Mouse (Mus musculus) brain, embryonic 14.5 days (tissue): ENCODE results near the gene Gm7324.
"Not testable (repeated sequence)": the region's sequence is repeated elsewhere in the genome, so short reads cannot be mapped to it uniquely, and the experiment has no call there.

ENCODE experiments used
- CTCF ChIP-seq: fragments of 200-500 bp; IDR thresholded peaks from 2 replicates; pipeline ENCODE4 v1.5.1; 2012; ENCODE audit warnings: inconsistent platforms, mild to moderate bottlenecking, moderate library complexity, borderline replicate concordance; ENCODE audit not compliant: insufficient read depth, insufficient read length; ENCODE audit errors: extremely low read depth
- POLR2A ChIP-seq: fragments of 200-500 bp; IDR thresholded peaks from 2 replicates; pipeline ENCODE4 v1.6.1; 2012; ENCODE audit warnings: mild to moderate bottlenecking, inconsistent platforms, borderline replicate concordance; ENCODE audit not compliant: poor library complexity, insufficient read depth, insufficient read length, severe bottlenecking; ENCODE audit errors: extremely low read depth

- TF ChIP-seq CTCF, POLR2A: not testable (repeated sequence)
These were observed at the start of gene Gm7324 for GRCm38 (mm10) chr14:43697621-43698020.
